10 mouse cellular contexts compared by ENCODE assay signal in the genomic region with DNA sequence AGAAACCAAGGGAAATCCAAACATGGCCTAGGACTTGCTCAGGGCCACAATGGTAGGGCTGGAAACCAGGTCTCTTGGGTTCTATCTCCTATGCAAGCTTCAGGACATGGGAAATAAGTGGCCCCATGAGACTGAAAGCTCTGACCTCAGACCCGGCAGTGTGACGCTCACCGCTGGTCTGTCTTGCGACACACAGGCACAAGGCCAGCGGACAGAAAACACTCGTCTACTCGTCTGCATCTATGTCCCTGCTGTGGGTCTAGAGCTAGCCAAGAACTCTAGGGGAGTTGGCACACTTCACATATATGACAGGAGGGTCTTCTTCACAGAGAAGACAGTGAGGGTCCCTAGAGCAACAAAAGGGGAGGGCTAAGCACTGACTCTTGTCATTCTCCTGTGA. TPM values are rescaled to one million over a fixed set of nuclear protein-coding genes. Genes with fewer than 3 reads are reported as not detected.
A peak's percentile ranks its signal among the peaks of the same experiment; 100 is the strongest.
DNase-seq lines count a peak whose midpoint lies in the region; ATAC-seq lines count a peak whose summit lies in the region.
"Had no signal": no experiment of that assay in that cellular context is flagged by ENCODE, and none has a peak within 500 bp of the region (broad histone marks: within the 10 kb centered on the region; RNA-seq: fewer than 3 reads in every experiment).

No protein-coding gene starts in this region.

- H3K27ac ChIP-seq in kidney, embryonic 16.5 days (ENCODE audit: low read length): no peak overlapping the region
- peak overlapping the region; percentile 72 for H3K27ac ChIP-seq in midbrain, embryonic 11.5 days (ENCODE audit: low read depth, low read length)

- no peak for ATAC-seq in kidney, embryonic 16.5 days (ENCODE audit: low FRiP score, low TSS enrichment)
- peak; percentile 41 for ATAC-seq in granulocyte monocyte progenitor cell, adult 5-6 weeks (replicated peaks; ENCODE audit: poor library complexity, severe bottlenecking)
- peak; percentile 28 for ATAC-seq in midbrain, embryonic 11.5 days (ENCODE audit: low FRiP score)
- ATAC-seq: Patski had no signal

- H3K4me3 ChIP-seq in kidney, embryonic 16.5 days (ENCODE audit: low read length): no peak overlapping the region
- H3K4me3 ChIP-seq in midbrain, embryonic 11.5 days (ENCODE audit: low read depth, low read length): no peak overlapping the region

- no peaks in the 10 kb centered on the region for H3K36me3 ChIP-seq in kidney, embryonic 16.5 days (ENCODE audit: insufficient read depth, low read length)
- H3K36me3 ChIP-seq in midbrain, embryonic 11.5 days (ENCODE audit: control insufficient read depth, insufficient read depth, low read length): no peaks in the 10 kb centered on the region

- H3K27me3 ChIP-seq in kidney, embryonic 16.5 days (ENCODE audit: insufficient read depth, low read length): no peaks in the 10 kb centered on the region
- H3K27me3 ChIP-seq in midbrain, embryonic 11.5 days (ENCODE audit: control insufficient read depth, insufficient read depth, low read length): no peaks in the 10 kb centered on the region
- H3K27me3 ChIP-seq: Patski had no signal

- DNase-seq in kidney, adult 9 months: peak; percentile 47
- DNase-seq in kidney, postnatal 10 days: peak; percentile 69
- no peak for DNase-seq in midbrain, embryonic 11.5 days (ENCODE audit: low spot score, missing footprints)
- no peak for DNase-seq in c-Kit-positive CD71-positive TER-119-positive erythroid progenitor cells, embryonic 14.5 days (ENCODE audit: low spot score)
- DNase-seq in testis, postnatal 10 days (ENCODE audit: low spot score): no peak
- DNase-seq in cerebellum, adult 11-12 months: no peak

- H3K9me3 ChIP-seq in kidney, embryonic 16.5 days (ENCODE audit: low read length): no peaks in the 10 kb centered on the region
- no peaks in the 10 kb centered on the region for H3K9me3 ChIP-seq in midbrain, embryonic 11.5 days (ENCODE audit: control insufficient read depth, low read length)

- H3K4me2 ChIP-seq in kidney, embryonic 16.5 days (replicated peaks; ENCODE audit: low read depth, low read length): no peak overlapping the region
- H3K4me2 ChIP-seq in midbrain, embryonic 11.5 days: peak overlapping the region; percentile 13; the same call in 1 of the 2 replicates

- H3K4me1 ChIP-seq in kidney, embryonic 16.5 days (ENCODE audit: insufficient read depth, low read length): peaks cover 90% of the 10 kb centered on the region
- H3K4me1 ChIP-seq in midbrain, embryonic 11.5 days (ENCODE audit: control insufficient read depth, insufficient read depth, low read length): peaks cover 64% of the 10 kb centered on the region

- no peak overlapping the region for H3K9ac ChIP-seq in kidney, embryonic 16.5 days (replicated peaks; ENCODE audit: low read length)
- H3K9ac ChIP-seq in midbrain, embryonic 11.5 days (ENCODE audit: low read length): peak overlapping the region; percentile 40

- 43% methylated on average over 7 of the region's 7 CpGs for WGBS in kidney, embryonic 16.5 days
- 41% methylated on average over 7 of the region's 7 CpGs for WGBS in midbrain, embryonic 11.5 days

RNA-seq across cellular contexts. Expression of gene Mapkapk2, which starts 10.7 kb away (rescaled TPM):
- polyA plus RNA-seq in kidney, embryonic 16.5 days (2015; fragmentation: Nextera tagmentation; extraction: Ambion mirVana): 26.5 and 43.9 TPM in 2 replicates
- total RNA-seq in granulocyte monocyte progenitor cell, adult 5-6 weeks (2014; fragmentation: Nextera tagmentation): 212 and 254 TPM in 2 replicates
- 209 and 233 TPM in 2 replicates for total RNA-seq in granulocyte monocyte progenitor cell, adult 5-6 weeks (2017)
- 49.8 and 56.0 TPM in 2 replicates for polyA plus RNA-seq in midbrain, embryonic 11.5 days (2014; fragmentation: Nextera tagmentation; extraction: Ambion mirVana)

RNA-seq across cellular contexts. Expression of gene Dyrk3, which starts 51.2 kb away (rescaled TPM):
- polyA plus RNA-seq in kidney, embryonic 16.5 days (2015; fragmentation: Nextera tagmentation; extraction: Ambion mirVana): 5.9 and 6.1 TPM in 2 replicates
- total RNA-seq in granulocyte monocyte progenitor cell, adult 5-6 weeks (2014; fragmentation: Nextera tagmentation): 6.1 and 6.2 TPM in 2 replicates
- 4.1 and 6.3 TPM in 2 replicates for total RNA-seq in granulocyte monocyte progenitor cell, adult 5-6 weeks (2017)
- 17.2 and 23.4 TPM in 2 replicates for polyA plus RNA-seq in midbrain, embryonic 11.5 days (2014; fragmentation: Nextera tagmentation; extraction: Ambion mirVana)
- total RNA-seq: gastrocnemius, postnatal 36 days had no signal

Comparison
In these comparisons a context has a peak if more than half of its experiments do, and no peak if none do; other contexts are left out.
1. DNase-seq: peak in kidney, adult 9 months (single experiment) and kidney, postnatal 10 days (single experiment); none in midbrain, embryonic 11.5 days (single experiment), c-Kit-positive CD71-positive TER-119-positive erythroid progenitor cells, embryonic 14.5 days (single experiment), testis, postnatal 10 days (single experiment) and cerebellum, adult 11-12 months (single experiment).